Mouse (Mus musculus) intestine, postnatal 0 days (tissue): ENCODE measurements around the gene Rsph14. TPM values are rescaled to one million over a fixed set of nuclear protein-coding genes. Genes with fewer than 3 reads are reported as not detected.
A peak's percentile ranks its signal among the peaks of the same experiment; 100 is the strongest.

Experiments used
- ATAC-seq: fragments of 200-750 bp; cut with Nextera tagmentation; 2 replicates; pipeline ENCODE4 v1.8.0; 2017; ENCODE audit warnings: mild to moderate bottlenecking, moderate TSS enrichment, moderate library complexity
- H3K27ac ChIP-seq: fragments of 300-500 bp; sonication (generic); 2 replicates; pipeline ENCODE4 v1.5.1; 2014; ENCODE audit warnings: mild to moderate bottlenecking, low read depth, low read length, moderate library complexity
- H3K27me3 ChIP-seq: fragments of 300-500 bp; sonication (generic); replicated peaks from 2 replicates; pipeline ENCODE4 v1.6.1; 2014; ENCODE audit warnings: low read length, mixed read lengths; ENCODE audit not compliant: control insufficient read depth, insufficient read depth
- H3K36me3 ChIP-seq: fragments of 300-500 bp; sonication (generic); 2 replicates; pipeline ENCODE4 v1.6.1; 2014; ENCODE audit warnings: mild to moderate bottlenecking, moderate library complexity; ENCODE audit not compliant: control insufficient read depth, insufficient read depth
- H3K4me1 ChIP-seq: fragments of 300-500 bp; sonication (generic); replicated peaks from 2 replicates; pipeline ENCODE4 v1.6.1; 2014; ENCODE audit warnings: antibody characterized with exemption, low read length, mixed read lengths; ENCODE audit not compliant: control insufficient read depth, insufficient read depth
- H3K4me2 ChIP-seq: fragments of 300-500 bp; sonication (generic); replicated peaks from 2 replicates; pipeline ENCODE4 v1.6.1; 2014; ENCODE audit warnings: low read depth, mild to moderate bottlenecking, moderate library complexity
- H3K4me3 ChIP-seq: fragments of 300-500 bp; sonication (generic); 2 replicates; pipeline ENCODE4 v1.5.1; 2014; ENCODE audit warnings: low read depth, low read length
- H3K9ac ChIP-seq: fragments of 300-500 bp; sonication (generic); 2 replicates; pipeline ENCODE4 v1.6.1; 2014; ENCODE audit warnings: mild to moderate bottlenecking, low read depth, low read length
- H3K9me3 ChIP-seq: fragments of 300-500 bp; sonication (generic); 2 replicates; pipeline ENCODE4 v1.6.1; 2016; ENCODE audit warnings: mixed run types; ENCODE audit not compliant: control insufficient read depth
- CTCF ChIP-seq: sonication (generic); IDR thresholded peaks from 2 replicates; pipeline ENCODE4 v1.5.1; 2016; ENCODE audit warnings: low read depth, mild to moderate bottlenecking, control low read depth, antibody characterized with exemption, moderate library complexity
- WGBS: fragments of 180-500 bp; shearing (Covaris S2); extraction: QIAGEN DNeasy Blood & Tissue Kit; methylation state at CpG from one replicate; pipeline ENCODE4 v1.1.7; 2014; 5-methylcytosine and 5-hydroxymethylcytosine counted together
- polyA plus RNA-seq: library from polyadenylated mRNA; unstranded; fragments of >200 nt; fragmentation: Nextera tagmentation; extraction: Ambion mirVana; gene quantifications from 2 replicates; pipeline ENCODE4 v1.2.1, GENCODE M21; 2015

Rsph14 gene
- polyA plus RNA-seq, 1 experiment from 2014 or later = not detected

DNA sequence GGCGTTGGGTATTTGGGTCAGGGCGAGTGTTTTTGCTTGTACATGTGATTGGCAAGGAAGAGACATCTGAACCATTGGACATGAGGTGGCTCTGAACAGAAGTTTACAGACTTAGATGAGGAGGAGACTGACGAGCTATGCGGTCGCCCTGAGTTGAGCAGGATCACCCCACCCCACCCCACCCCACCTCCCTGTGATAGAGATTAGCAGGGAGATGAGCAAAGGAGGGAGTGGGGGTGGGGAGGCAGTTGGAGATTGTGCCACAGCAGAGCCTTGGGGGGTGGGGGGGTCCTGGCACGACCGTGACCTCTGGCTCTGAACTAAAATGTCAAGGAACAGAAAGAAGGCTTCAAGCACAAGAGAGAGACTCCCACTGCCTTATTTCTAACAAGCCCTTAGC is 56.0 kb downstream of the Rsph14 start:
- no peak for TF ChIP-seq CTCF
- no peaks in the 10 kb centered on the region for H3K27me3 ChIP-seq
- no peaks in the 10 kb centered on the region for H3K9me3 ChIP-seq
- no peak overlapping the region for H3K9ac ChIP-seq
- no peak overlapping the region for H3K4me2 ChIP-seq
- H3K4me3 ChIP-seq = no peak overlapping the region
- ATAC-seq = no peak
- H3K36me3 ChIP-seq = no peaks in the 10 kb centered on the region
- WGBS = 76% methylated on average over 7 of the region's 7 CpGs
- no peaks in the 10 kb centered on the region for H3K4me1 ChIP-seq
- H3K27ac ChIP-seq = no peak overlapping the region

DNA sequence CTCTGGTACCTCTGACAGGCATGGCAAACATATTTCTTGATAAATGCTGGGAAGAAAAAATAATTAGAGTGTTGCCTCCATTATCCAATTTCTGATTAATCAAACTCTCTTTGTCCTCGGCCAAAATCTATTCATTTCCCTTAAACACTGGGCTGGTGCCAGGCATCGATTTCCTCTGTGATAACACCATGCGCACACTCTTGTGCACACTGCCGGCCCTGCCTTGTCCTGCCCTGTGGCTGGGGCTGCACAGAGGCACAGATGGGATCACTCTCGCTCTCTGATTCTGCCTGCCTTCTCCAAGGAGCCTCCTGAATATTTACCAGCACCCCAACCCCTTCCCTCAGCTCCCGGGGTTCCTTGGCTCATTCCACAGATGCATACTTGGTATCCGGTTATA is 56.8 kb downstream of the Rsph14 start:
- TF ChIP-seq CTCF = no peak
- Histone ChIP-seq H3K27me3 (no peaks in the 10 kb centered on the region), H3K4me2 (no peak overlapping the region), H3K4me1 (no peaks in the 10 kb centered on the region), H3K4me3 (no peak overlapping the region), H3K9ac (no peak overlapping the region), H3K36me3 (no peaks in the 10 kb centered on the region), H3K9me3 (no peaks in the 10 kb centered on the region), H3K27ac (no peak overlapping the region)
- WGBS = 74% methylated on average over 7 of the region's 7 CpGs
- no peak for ATAC-seq

DNA sequence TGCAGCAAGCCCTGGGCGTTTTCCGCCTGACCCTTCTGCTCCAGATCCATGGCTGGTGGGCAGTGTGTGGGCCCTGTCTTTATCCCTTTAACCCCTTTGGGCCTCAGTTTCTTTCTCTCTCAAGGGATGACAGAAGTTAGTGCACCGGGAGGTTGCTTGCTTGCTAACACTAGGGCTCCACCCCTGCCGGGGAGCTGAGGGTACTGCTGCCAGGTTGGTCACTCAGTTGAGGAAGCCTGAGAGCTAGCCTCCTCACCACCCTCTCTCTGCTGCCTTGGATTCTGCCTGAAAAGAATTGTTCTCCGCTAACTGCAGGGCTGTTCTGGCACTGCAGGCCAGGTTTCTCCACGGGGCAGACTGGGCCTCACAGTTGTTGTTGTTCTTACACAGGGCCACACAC is 59.4 kb downstream of the Rsph14 start:
- no peak for TF ChIP-seq CTCF
- Histone ChIP-seq H3K4me1 (no peaks in the 10 kb centered on the region), H3K27ac (no peak overlapping the region), H3K9me3 (no peaks in the 10 kb centered on the region), H3K27me3 (0 out of 2 replicates have a peak, but pooled peaks cover 3% of the 10 kb centered on the region), H3K36me3 (no peaks in the 10 kb centered on the region), H3K4me3 (no peak overlapping the region), H3K4me2 (no peak overlapping the region), H3K9ac (no peak overlapping the region)
- no peak for ATAC-seq
- WGBS = 83% methylated on average over 6 of the region's 6 CpGs

DNA sequence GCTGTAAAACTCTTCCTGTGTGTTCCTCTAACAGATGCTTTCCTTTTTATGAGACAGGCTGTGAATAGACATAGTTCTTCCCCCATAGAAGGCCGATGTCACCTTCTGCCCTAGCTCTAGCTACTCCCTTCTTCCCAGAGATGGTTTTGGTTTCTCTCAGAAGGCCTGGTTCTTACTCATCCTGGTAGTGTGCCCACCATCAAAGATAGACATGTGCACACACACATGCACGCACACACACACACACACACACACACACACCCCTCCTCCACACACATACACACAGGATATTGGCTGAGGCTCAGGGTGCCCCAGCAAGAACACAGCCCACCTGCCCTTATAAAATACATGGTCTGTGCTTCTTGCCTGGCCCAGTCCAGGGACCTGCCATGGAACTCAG is 63.1 kb downstream of the Rsph14 start:
- H3K4me3 ChIP-seq = no peak overlapping the region
- 91% methylated on average over 2 of the region's 2 CpGs for WGBS
- H3K9me3 ChIP-seq = no peaks in the 10 kb centered on the region
- H3K4me2 ChIP-seq = no peak overlapping the region
- H3K9ac ChIP-seq = no peak overlapping the region
- H3K27me3 ChIP-seq = 0 out of 2 replicates have a peak, but pooled peaks cover 12% of the 10 kb centered on the region
- ATAC-seq = no peak
- peaks cover 5% of the 10 kb centered on the region; the same call in 1 of the 2 replicates for H3K4me1 ChIP-seq
- H3K36me3 ChIP-seq = no peaks in the 10 kb centered on the region
- TF ChIP-seq CTCF = no peak
- H3K27ac ChIP-seq = no peak overlapping the region

DNA sequence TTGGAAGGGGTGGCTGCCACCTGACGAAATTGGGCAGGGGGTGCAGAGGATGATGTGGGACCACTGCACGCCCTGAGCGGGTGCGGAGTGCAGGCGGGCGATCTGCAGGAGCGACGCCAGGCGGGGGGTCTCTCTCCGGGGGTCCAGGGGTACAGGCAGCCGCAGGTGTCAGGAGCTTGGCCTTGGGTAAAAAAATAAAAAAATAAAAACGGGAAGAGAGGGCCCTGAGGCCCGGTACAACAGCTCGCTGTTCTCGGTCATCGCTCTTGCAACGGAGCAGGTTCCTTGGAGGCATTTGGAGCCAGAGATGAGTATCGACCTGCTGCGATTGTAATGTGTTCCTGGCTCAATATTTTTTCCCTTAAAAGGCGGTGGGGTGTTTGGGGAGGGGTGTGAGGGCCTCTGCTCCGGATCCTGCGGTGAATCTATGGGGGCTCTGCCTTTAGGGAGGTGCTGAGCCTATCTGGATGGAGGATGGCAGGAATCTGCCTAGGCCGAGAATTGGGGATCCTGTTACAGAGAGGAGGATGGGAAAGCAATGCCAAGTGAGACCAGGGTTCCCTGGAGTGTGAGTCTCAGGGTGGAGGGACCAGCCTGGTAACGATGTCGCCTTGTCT is 64.6 kb downstream of the Rsph14 start:
- H3K4me3 ChIP-seq = peak overlapping the region; percentile 58
- 0 out of 2 replicates have a peak, but pooled peaks have one; percentile 1 for ATAC-seq
- H3K27me3 ChIP-seq = 0 out of 2 replicates have a peak, but pooled peaks cover 12% of the 10 kb centered on the region
- H3K9me3 ChIP-seq = no peaks in the 10 kb centered on the region
- TF ChIP-seq CTCF = no peak
- no peak overlapping the region for H3K27ac ChIP-seq
- 0 out of 2 replicates have a peak overlapping the region, but pooled peaks have one; percentile 11 for H3K9ac ChIP-seq
- peaks cover 5% of the 10 kb centered on the region; the same call in 1 of the 2 replicates for H3K4me1 ChIP-seq
- no peaks in the 10 kb centered on the region for H3K36me3 ChIP-seq
- 11% methylated on average over 25 of the region's 25 CpGs for whole genome bisulfite sequencing
- H3K4me2 ChIP-seq = peak overlapping the region; percentile 87

DNA sequence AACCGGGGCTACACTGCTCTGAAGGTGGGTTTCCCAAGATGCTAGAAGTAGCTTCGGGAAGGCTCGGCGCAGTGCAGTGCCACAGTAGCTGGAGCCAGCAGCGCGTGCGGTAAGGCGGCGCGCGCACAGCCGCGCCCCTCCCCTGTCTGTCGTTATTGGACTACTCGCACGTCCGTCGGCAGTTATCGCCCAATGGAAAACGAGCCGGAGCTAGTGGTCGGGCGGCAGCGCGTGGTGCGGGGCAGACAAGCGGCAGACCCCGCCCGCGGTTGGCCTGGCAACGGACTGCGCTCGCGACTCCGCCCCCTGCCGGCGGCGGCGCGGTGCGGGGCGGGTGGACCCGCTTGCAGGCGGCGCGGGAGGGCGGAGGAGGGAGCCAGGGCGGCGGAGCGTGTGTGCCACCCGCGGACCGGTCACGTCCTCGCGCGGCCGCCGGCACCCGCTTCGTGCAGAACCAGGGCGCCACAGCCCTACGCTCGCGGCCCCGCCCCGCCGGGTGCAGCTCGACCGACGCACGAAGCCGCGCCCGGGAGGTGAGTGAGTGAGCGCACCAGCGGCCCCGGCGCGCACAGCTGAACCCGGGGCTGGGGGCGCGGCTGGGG is 65.4 kb downstream of the Rsph14 start, which contains the start of gene Gnaz:
Gene Gnaz (plus strand): TSS at position 328 of the 602 bp plus-strand sequence.
- Histone ChIP-seq H3K9ac (0 out of 2 replicates have a peak within 1 kb of the TSS, but pooled peaks have one; percentile 11), H3K36me3 (no peaks in the 10 kb centered on the region), H3K4me1 (peaks cover 5% of the 10 kb centered on the region; the same call in 1 of the 2 replicates), H3K4me3 (peak within 1 kb of the TSS; percentile 58), H3K9me3 (no peaks in the 10 kb centered on the region), H3K27ac (no peak within 1 kb of the TSS), H3K27me3 (0 out of 2 replicates have a peak, but pooled peaks cover 12% of the 10 kb centered on the region), H3K4me2 (peak within 1 kb of the TSS; percentile 87)
- 0% methylated on average over 70 of the region's 83 CpGs for WGBS
- peak; percentile 63 for TF ChIP-seq CTCF
- peak; percentile 93 for ATAC-seq
